Mouse (Mus musculus): ENCODE results near the gene Tdgf1.

The Tdgf1 gene

DNA sequence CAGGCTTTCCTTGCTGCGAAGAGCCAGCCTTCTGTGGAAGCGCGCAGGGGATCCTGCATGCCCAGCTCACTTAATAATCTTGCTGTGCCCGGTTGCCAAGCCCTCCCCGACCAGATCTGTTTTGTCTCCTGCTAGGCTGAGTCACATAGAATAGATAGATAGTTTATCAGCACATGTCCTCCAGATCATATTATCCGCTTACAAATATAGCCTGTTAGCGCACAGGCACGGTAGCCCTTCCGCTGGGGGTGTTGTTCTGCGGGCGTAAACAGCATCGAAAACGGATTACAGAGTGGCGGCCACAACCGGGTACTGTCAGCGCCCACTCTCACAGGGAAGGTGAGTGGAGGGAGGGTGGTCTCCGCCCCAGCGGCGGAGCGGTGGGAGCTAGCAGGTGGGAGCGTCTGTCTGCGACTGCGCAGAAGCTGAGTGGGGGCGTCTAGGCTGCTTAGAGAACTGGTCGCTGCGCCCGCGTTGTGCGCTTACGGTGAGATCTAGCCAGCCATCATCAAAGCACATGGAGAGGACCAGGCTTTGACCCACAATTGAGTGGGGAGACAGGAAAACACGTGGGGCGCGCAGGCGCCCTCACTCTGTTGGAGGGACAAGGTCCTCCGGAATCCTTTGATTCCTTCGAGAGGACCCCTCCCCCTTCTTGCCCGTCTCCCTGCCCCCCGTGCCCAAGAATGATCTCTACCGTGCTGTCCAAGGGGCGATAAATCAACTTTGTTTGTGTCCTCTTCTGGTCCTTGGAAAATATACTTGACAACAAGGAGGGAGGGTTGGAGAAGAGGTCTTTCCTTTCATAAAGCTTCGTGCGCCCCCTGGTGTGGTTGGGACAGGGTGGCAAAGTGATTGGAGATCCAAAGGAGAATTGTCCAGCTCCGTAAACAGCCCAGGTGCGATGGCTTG, 7.8 kb upstream of the Tdgf1 start:
- peak; percentile 68 for DNase-seq

DNA sequence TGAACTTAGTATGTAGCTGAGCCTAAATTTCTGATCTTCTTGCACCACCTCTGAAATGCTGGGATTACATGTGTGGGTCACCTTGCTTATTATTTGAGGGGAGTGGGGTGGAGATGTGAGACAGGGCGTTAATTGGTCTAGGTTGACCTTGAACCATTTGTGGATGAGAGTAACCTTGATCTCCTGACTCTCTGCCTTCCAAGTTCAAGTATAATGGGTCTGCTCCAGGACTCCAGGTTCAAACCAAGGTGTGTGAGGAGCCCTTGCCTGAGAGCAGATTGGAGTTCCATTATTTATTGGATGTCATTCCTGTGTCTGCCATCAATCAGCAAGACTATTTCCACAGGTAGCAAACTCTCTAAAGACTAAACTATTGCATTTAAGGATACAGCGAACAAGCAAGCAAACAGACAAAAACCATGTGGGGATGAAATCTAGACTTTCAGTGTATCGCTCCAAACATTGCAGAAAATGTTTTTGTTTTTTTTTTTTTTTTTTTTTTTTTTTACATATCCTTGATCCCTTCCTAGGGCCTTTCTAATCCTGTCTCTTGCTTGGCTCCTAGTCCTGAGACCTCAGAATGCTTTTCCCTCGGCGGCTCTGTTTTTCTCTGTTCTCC, 7.1 kb upstream of the Tdgf1 start:
- DNase-seq: no peak

DNA sequence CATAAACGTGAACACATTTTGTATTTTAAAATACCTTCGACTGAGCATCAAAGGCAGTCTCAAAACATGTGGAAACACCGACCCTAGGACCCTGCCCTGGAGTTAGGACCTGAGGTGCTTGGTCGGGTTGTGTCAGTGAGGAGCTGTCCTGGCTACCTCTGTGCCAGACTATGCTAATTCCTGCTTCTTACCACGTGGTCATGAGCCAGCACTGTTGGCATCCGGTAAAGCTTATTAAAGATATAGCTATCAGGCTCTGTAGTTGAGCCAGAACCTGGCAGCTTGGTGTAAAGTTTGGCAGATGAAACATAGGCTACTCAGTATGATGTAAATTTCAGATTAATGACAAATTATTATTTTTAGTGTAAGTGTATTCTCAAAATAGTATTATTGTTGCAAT, 6.4 kb upstream of the Tdgf1 start:
- DNase-seq: no peak

DNA sequence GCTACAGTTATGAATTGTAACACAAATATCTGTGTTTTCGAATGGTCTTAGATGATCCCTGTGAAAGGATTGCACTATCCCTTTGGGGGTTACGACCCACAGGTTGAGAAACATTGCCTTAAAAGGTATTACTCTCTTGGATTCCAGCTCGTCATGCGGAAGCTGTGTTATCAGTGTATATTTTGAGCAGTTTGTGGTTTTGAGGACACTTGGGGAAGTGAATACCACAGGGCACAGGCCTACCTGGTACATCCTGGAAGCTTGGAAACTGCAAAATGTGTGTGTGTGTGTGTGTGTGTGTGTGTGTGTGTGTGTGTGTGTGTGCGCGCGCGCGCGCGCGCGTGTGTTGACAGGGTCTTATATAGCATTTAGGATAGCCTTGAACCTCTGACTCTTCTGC, 5.9 kb upstream of the Tdgf1 start:
- no peak for DNase-seq

DNA sequence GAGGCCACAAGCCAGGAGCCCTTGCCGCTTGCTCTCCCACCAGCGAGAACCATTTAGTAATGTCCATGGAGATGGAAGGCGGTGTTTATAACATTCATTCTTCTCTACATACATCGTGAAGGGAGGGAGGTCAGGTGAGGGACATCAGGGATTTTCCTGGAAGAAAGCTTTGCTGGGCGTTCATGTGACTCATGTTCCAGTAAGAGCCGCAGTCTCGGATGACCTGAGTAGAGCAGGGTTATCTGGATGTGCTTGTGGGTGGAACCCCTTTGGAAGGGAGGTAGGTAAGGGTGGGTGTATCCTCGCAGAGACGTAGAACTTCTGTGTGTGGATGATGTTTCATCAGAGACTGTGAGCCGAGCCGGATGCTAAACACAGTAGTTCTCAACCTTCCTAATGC, 5.4 kb upstream of the Tdgf1 start, which contains the start of gene Lrrc2:
Gene Lrrc2, plus strand, starts transcription at position 149 of the 400 bp plus-strand sequence.
- DNase-seq: no peak

DNA sequence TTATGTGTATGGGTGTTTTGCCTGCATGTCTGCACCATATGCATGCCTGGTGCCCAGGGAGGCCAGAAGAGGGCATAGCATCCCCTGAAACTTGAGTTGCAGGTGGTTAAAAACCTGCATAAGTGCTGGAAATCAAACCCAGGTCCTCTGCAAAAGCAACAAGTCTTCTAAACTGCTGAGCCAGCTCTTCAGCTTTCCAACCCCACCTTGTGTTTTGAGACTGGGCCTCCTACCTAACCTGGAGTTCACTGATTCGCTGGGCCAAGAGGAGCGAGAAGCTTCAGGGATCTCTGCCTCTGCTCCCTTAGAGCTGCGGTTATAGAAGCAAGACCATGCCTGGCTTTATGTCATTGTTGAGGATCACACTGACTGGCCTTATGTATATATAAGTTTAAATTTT, 4.2 kb upstream of the Tdgf1 start:
- no peak for DNase-seq

DNA sequence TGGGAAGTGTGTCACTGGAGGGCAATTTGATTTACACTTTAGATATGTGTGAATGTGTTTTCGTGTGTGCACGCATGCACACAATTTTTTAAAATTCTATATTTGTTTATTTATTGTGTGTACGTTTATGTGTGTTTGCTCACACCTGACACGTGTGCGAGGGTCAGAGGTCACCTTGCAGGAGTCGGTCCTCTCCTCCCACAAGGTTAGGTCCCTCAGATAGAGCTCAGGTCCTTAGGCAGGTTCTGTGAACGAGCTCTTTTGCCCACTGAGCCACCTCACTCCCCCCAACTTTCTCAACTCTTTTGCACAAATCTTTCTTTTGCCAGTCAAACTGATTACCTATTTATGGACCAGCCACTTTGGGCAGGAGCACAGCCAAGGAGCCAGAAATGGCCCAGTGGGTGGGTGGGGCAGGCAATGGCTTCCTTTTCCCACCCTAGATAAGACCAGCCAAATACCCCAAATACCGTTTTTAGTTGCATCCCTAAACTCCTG, 2.9 kb upstream of the Tdgf1 start:
- DNase-seq: no peak

DNA sequence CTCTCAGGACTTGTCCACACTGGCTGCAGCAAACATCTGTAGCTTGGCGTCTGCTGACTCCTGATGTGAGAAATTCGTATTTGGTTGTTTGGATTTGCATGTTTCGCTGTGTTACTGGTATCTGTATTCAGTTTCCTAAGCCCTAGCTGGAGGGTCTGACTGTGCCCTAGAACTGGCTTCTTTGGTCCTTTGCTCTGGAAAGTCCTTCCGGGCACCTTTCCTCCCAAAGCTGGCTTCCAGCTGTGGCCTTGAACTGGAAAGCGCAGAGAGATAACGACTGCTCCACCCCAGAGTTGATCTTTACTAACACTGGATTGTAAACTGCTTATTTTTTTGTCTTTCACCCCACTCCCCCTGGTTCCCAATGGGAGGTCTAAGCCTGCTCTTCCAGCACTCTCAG, 1.9 kb upstream of the Tdgf1 start:
- DNase-seq: no peak

DNA sequence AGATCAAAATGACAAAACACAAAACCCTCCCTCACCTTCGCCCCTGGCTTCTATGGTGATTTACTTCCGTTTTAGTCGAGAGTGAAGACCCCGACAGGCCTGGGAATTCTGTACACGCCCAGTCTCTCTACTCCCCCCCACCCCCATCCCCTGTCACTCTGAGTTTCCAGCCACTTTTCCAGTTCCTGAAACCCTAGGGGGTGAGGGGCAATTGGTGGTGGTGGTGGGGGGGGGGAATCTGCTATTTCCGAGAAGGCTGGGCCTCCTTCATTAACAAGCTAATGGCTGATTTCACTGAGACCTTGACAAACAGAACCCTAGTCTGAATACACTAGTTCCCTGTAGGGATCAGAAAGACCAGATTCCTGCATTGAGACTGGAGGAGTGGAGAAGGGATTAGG, 1.3 kb upstream of the Tdgf1 start:
- no peak for DNase-seq

DNA sequence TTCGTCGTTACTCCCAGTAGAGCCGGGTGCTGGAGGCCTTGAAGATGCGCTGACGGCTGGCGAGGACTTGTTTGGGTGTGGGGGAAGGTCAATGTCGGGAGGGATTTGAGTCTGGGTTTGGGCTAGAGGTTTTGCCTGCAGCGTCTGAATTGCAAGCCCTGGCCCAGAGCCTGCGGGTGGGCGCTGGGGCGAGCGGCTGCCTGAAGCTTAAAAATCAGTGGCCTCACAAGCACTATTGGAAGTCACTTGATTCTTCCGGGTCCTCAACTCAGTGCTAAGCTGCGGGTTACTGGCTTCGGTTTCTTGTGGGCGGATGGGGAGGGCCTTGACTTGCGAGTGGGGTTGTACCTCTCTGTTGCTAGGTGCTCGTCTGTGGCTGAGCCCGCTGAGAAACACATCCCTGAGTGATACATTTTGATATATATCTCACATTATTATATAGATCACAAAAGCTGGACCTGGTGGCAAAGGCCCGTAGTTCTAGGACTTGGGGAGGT, 638 bp upstream of the Tdgf1 start:
- DNase-seq: no peak

DNA sequence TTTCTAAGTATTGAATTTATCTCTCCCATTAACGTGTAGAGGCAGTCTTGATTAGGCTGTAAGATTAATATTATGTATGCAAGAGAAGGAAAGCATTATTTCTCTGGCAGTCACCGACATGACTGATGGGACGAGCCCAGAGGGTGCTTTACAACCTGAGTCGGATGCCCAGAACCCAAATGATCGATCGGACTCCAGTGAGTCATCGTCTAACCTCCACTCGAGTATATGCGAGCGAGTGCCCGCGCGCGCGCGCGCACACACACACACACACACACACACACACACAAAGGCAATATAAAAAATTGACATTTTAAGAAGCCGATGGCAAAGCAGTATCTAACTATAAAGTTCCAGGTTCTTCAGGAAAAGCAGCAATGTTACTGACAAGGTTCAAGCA, 615 bp downstream of the Tdgf1 start:
- no peak for DNase-seq

DNA sequence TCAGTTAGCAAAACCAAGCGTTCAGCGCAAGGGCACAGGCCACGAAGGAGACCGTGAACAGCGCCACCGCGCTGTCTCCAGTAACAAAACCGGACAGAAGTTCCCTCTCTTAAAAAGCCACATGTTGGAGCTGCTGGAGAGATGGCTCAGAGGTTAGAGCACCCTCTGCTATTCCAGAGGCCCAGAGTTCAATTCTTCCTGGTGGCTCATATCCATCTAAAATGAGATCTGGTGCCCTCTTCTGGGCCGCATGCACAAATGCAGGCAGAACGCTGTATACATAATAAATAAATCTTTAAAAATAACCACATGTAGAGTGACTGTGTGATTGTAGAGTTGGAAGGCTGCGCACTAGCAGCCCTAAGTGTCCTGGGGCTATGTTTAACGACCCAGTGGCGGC, 1.7 kb downstream of the Tdgf1 start:
- DNase-seq: no peak

DNA sequence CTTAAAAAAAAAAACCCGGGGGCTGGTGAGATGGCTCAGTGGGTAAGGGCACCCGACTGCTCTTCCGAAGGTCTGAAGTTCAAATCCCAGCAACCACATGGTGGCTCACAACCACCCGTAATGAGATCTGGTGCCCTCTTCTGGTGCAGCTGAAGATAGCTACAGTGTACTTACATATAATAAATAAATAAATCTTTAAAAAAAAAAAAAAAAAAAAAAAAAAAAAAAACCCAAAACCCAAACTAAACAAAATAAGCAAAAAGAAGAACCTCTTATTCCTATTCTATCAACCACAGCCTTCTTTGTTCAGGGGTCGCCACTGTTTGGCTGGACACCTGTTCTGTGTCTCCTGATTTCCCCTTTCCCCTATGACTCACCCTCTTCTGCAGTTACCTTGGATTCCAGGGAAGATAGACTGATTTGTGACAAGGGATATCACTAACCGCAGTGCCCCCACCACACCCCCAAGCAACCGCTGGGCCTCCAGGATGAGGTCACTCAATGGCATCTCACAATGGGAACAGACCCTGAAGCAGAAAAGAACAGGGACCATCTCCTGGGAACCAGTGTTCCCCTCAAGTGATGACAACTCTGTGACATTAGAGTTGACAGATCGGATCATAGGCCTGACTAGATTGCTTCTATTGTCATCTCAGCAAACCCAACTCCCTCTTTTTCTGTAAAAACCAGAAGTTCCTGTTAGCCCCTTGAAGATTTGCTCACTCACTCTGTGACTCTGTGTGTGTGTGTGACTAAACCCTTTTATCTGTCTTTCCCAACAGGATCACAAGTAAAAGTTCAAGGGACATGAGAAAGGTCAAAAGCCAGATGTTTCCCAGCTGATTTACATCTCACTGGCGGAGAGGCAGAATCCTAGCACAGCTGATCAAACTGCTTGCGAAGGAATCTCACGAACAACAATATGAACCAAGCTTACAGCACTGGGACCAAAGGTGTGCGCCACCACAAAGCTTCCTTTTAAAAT, 8.2 kb downstream of the Tdgf1 start:
- DNase-seq: no peak

DNA sequence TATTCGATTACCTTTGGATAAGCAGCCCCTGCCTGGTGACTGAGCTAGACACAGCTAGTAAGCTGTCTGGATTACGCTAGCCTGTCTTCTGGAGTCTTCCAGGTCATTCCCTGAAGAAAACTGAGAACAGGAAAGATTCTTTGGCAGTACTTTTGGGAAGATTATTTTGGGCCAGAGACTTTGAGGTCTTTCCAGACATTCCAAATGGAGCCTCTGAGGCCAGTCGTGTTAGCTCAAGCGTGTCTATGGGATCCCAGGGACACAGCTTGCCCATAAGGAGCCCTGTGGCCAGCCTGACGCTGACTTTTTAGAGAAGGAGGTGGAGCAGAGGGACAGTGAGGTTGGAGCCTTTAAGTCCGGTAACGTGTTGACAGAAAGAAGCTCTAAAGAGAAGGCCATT, 10.0 kb downstream of the Tdgf1 start:
- DNase-seq: no peak

DNA sequence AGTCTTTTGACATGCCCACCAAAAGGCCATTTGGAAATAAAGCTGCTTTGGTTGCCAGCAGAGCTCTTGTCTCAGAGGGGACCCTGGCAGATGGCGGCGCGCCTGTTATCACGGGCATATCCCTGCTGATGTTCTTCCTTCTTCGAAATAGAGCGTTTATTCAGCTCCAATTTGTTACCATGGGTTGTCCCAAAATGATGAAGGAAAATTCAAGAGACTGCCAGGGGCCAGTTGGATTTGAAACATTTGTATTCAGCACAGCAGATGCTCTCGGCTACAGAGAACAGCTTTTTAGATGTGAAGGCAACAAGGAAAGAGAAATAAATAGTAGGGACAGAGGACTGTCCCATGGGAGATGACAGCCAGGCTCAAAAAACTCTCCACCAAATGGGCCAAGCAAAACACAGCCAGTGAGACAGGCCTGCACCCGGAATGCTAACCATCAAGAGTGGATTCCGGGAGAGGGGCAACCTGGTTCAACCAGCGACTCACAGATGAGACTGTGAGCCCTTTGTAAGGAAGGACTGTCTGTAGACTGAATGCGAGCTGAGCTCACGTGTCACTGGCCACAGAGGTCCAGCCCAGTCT, 12.0 kb downstream of the Tdgf1 start:
- DNase-seq: peak; percentile 11

DNA sequence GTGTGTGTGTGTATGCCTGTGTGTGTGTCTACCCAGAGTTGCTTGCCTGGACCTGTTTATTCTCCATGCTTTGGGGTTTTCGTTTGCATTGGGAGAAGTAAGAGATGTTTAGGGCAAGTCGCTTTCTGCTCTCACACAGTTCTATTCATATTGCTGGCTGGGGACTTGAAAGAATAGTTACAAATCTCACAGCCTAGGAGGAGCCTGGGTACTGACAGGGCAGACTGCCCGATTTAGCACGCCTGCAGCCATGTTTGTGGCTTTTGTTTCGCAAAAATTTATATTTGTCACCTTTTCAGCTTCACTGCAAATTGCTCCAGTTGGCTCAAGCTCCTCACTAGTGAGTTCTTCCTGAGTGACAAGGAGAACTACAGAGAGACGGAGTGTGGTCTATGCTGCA, 14.4 kb downstream of the Tdgf1 start:
- DNase-seq: no peak

DNA sequence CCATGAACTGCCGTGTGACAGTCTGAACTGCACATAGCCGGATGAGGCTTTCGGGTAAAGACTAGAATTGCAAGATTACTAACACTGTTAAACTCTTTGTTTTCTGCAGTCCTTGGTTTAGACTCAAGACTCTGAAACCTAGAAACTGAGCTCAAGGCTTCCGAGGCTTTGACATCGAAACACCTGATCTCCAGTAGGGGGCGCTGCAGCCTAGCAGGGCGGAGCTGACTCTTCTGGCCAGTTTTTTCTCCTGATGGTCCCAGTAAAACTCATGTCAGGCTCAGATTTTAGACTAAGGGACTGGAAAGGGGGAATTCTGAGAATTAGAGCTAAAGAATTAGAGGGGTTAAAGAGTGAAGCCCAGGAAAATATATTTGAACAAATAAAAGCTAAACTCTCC, 23.2 kb downstream of the Tdgf1 start:
- DNase-seq: peak; percentile 48

DNA sequence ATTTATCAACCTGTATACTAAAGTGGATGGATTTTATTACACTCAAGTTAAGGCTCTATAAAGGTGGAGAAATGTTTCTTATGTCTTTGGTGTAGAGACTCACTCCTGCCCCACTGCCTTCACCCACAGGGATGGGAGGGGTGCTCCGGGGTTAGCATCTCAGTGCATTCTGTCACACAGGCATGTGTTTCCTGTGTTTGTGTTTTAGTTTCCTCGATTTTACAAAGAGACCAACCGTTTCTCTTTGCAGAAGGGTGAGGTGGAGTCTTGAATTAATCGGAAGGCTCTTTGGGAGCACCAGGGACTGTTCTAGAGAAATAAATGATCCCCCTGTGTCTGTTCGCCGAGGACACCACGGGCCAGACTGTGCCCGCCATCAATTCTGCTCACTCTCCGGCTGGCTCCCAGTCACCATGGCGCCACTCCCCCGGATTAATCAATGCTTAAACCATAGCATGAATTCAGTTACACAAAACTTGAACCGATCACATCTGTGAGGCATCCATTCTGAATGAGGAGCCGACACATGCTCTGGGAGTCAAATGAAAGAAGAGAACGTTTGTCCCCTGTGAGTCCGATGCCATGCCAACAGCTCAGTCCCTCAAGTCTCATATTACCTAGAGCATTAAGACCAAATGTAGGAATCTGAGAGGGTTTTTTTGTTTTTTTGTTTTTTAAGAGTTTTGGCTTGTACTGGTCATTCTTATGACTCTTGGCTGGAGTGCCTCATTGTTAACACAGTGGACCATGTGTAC, 25.1 kb downstream of the Tdgf1 start:
- DNase-seq: no peak

DNA sequence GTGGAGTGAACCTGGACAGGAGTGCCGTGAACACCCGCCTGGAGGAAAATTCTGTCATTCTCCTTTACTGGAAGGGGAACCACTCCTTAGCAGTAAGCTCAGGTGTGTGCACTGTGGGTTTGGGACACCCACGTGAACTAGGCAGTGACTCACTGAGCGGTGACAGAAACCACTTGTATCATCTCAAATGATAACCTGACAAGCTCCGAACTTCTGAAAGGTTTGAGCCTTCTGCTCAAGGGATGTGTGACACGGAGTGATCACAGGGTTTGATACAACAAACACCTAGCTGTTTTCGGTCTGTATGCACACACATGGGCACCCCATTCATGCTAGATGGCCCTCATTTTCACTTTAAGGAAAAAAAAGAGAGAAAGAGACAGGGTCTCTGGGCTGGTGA, 29.2 kb downstream of the Tdgf1 start, which contains the start of gene Fam240a:
Gene Fam240a, minus strand, starts transcription at position 76 of the 400 bp plus-strand sequence.
- DNase-seq: no peak

DNA sequence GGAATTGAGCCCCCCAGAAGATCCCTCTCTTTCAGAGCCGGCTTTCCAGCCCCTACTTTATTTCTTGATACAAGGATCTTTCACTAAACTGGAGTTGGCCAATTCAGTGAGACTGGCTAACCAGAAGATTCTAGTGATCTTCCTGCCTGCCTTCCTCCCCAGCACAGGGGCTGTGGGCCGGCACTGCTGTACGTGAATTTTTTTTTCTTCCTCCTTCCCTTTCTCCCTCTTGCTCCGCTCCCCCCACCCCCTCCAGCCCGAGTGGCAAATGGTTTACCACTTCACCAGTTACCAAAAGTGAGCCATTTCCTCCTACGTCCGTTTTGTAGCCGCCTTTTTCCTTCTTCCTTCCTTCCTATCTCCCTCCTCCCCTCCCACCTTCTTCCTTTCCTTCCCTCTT, 30.5 kb downstream of the Tdgf1 start:
- DNase-seq: no peak

DNA sequence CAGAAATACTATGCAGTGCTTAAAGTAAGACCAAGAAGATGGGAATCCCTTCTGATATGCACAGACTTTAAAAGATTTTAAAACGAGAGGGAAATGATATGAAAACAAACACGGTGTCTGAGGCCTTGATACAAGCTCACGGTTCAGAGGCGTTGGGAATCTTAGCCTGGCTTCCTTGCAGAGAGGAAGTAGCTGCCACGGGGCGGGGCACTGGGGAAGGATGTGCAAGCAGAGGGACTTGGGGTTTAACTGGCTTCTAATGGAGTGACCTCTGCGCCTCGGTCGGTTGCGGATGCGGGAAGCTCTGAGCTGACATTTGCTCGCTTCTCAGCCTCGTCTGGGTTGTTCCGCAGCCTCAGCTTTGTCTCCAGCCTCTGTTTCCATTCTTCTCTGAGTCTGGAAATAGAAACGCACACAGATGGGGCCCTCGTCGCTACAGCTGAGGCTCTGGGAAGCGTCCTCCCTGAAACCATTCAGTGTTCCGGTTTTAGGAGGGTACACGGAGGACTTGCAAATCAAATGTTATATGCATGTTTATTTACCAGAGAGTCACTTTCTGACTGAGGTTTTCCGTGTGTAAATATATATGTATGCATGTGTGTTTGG, 31.2 kb downstream of the Tdgf1 start:
- no peak for DNase-seq
